In the genomic region with DNA sequence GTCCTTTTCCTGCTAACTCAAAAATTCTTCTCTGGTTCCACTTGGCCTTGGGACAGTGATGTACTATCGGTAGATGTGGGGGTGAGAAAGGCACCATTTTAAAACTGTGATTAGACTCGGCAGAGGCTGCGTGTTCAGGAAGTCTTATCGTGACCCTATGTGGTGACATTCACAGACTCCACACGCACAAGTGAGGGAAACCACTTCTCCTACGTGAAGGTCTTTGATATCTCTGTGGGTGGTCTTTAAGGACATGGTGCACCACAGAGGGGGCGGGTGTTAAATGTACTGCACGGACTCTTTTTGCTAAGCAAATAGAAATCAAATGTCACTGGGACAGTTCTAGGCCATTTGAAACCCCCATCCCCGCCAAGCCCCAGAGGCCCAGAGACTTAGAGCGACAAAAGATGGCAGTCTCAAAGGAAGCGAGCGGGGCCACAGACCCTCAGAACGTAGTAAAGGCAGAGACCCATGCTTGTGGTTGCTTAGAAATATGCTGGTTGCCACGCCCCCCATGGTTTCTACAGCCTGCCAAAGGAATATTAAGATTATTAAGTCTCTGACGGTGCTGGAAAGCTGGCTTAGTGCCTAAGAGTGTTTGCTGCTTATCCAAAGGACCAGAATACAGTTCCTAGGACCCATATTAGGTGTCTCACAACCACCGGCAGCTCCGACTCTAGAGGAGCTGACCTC, we compare ENCODE assay signal across 25 mouse cellular contexts.
DNase-seq lines count a peak whose midpoint lies in the region; ATAC-seq and TF ChIP-seq lines count a peak whose summit lies in the region.
"Had no signal": no experiment of that assay in that cellular context is flagged by ENCODE, and none has a peak within 500 bp of the region (broad histone marks: within the 10 kb centered on the region; RNA-seq: fewer than 3 reads in every experiment).

No protein-coding gene starts in this region.

- no peak overlapping the region for H3K9ac ChIP-seq in heart, embryonic 16.5 days (ENCODE audit: low read length)
- no peak overlapping the region for H3K9ac ChIP-seq in kidney, postnatal 0 days (ENCODE audit: low read depth, low read length)
- H3K9ac ChIP-seq in lung, postnatal 0 days (replicated peaks; ENCODE audit: low read depth): no peak overlapping the region
- H3K9ac ChIP-seq in stomach, postnatal 0 days (ENCODE audit: low read length): no peak overlapping the region
- H3K9ac ChIP-seq: forebrain, embryonic 12.5 days; hindbrain, embryonic 14.5 days; liver, embryonic 13.5 days; neural tube, embryonic 13.5 days had no signal

- H3K27ac ChIP-seq in heart, embryonic 16.5 days (ENCODE audit: low read length): no peak overlapping the region; the same call in 1 of the 2 replicates
- H3K27ac ChIP-seq in kidney, postnatal 0 days: peak overlapping the region; percentile 57
- H3K27ac ChIP-seq in lung, postnatal 0 days (ENCODE audit: low read length): peak overlapping the region; percentile 86
- H3K27ac ChIP-seq in stomach, postnatal 0 days (replicated peaks): peak overlapping the region; percentile 82
- H3K27ac ChIP-seq: forebrain, embryonic 12.5 days; hindbrain, embryonic 14.5 days; liver, embryonic 13.5 days; midbrain, embryonic 10.5 days; neural tube, embryonic 13.5 days had no signal

- no peaks in the 10 kb centered on the region for H3K27me3 ChIP-seq in heart, embryonic 16.5 days (ENCODE audit: control insufficient read depth, insufficient read depth, low read length)
- H3K27me3 ChIP-seq in kidney, postnatal 0 days (ENCODE audit: insufficient read depth, low read length): no peaks in the 10 kb centered on the region
- no peaks in the 10 kb centered on the region for H3K27me3 ChIP-seq in lung, postnatal 0 days (replicated peaks; ENCODE audit: insufficient read depth, low read length)
- no peaks in the 10 kb centered on the region for H3K27me3 ChIP-seq in stomach, postnatal 0 days (ENCODE audit: control insufficient read depth, insufficient read depth, low read length)
- H3K27me3 ChIP-seq: CH12.LX; liver, embryonic 13.5 days; neural tube, embryonic 13.5 days; Patski had no signal

- no peak for TF ChIP-seq EP300 in lung, postnatal 0 days (IDR thresholded peaks at IDR 0.05)
- no peak for TF ChIP-seq EP300 in stomach, postnatal 0 days (optimal IDR thresholded peaks at IDR 0.05)

- peaks cover 17% of the 10 kb centered on the region for H3K4me1 ChIP-seq in heart, embryonic 16.5 days (ENCODE audit: control insufficient read depth, insufficient read depth, low read length)
- H3K4me1 ChIP-seq in kidney, postnatal 0 days (replicated peaks; ENCODE audit: insufficient read depth, low read length): peaks cover 18% of the 10 kb centered on the region; the same call in 1 of the 2 replicates
- peaks cover 4% of the 10 kb centered on the region; the same call in 1 of the 2 replicates for H3K4me1 ChIP-seq in lung, postnatal 0 days (ENCODE audit: insufficient read depth, low read depth, low read length)
- H3K4me1 ChIP-seq in stomach, postnatal 0 days (replicated peaks; ENCODE audit: control insufficient read depth, insufficient read depth): peaks cover 3% of the 10 kb centered on the region; the same call in 1 of the 2 replicates

- H3K4me2 ChIP-seq in heart, embryonic 16.5 days (ENCODE audit: low read depth, low read length): no peak overlapping the region
- H3K4me2 ChIP-seq in kidney, postnatal 0 days (ENCODE audit: low read length): no peak overlapping the region
- no peak overlapping the region for H3K4me2 ChIP-seq in lung, postnatal 0 days (replicated peaks; ENCODE audit: low read depth, low read length)
- H3K4me2 ChIP-seq in stomach, postnatal 0 days (replicated peaks; ENCODE audit: low read depth): no peak overlapping the region
- H3K4me2 ChIP-seq: forebrain, embryonic 12.5 days; hindbrain, embryonic 14.5 days; liver, embryonic 13.5 days; neural tube, embryonic 13.5 days had no signal

- WGBS in heart, embryonic 16.5 days: 62% methylated on average over 17 of the region's 17 CpGs
- 50% methylated on average over 17 of the region's 17 CpGs for WGBS in kidney, postnatal 0 days
- 34% methylated on average over 17 of the region's 17 CpGs for WGBS in lung, postnatal 0 days
- 66% methylated on average over 17 of the region's 17 CpGs for WGBS in stomach, postnatal 0 days

- H3K9me3 ChIP-seq in heart, embryonic 16.5 days (replicated peaks; ENCODE audit: control insufficient read depth, low read length): no peaks in the 10 kb centered on the region
- H3K9me3 ChIP-seq in kidney, postnatal 0 days (replicated peaks; ENCODE audit: low read length): no peaks in the 10 kb centered on the region
- no peaks in the 10 kb centered on the region for H3K9me3 ChIP-seq in lung, postnatal 0 days (ENCODE audit: low read length)
- H3K9me3 ChIP-seq in stomach, postnatal 0 days (ENCODE audit: control insufficient read depth, low read length): no peaks in the 10 kb centered on the region
- H3K9me3 ChIP-seq: forebrain, embryonic 12.5 days; liver, embryonic 13.5 days; neural tube, embryonic 13.5 days had no signal

- DNase-seq in heart, postnatal 25 days (ENCODE audit: low spot score): no peak
- DNase-seq in kidney, postnatal 0 days (ENCODE audit: low spot score): no peak
- DNase-seq in kidney, adult 18-20 months: no peak
- DNase-seq in lung, postnatal 0 days (ENCODE audit: low spot score): peak; percentile 61
- no peak for DNase-seq in lung, postnatal 14 days
- no peak for DNase-seq in stomach, postnatal 0 days (ENCODE audit: low spot score)
- DNase-seq: B cell, adult 2 months; cerebellum, adult 9-10 months; gastrocnemius, postnatal 36 days; heart, postnatal 36 days; liver, embryonic 13.5 days; retina, postnatal 1 day; right cerebral cortex, postnatal 25 days; thymus, adult 2 months; thymus, postnatal 4 days had no signal

- intact Hi-C loops in heart, postnatal 25 days (cut with DNase I): loop anchor here (1.0 kb wide), 1 partner anchor 33 kb away; no protein-coding TSS in a partner anchor

- no peak for TF ChIP-seq CTCF in kidney, postnatal 0 days (IDR thresholded peaks at IDR 0.05; ENCODE audit: low read depth)
- TF ChIP-seq CTCF in lung, postnatal 0 days (IDR thresholded peaks at IDR 0.05): no peak
- TF ChIP-seq CTCF in stomach, postnatal 0 days (IDR thresholded peaks at IDR 0.05; ENCODE audit: low read depth): no peak

- H3K36me3 ChIP-seq in heart, embryonic 16.5 days (ENCODE audit: control insufficient read depth, insufficient read depth): no peaks in the 10 kb centered on the region
- H3K36me3 ChIP-seq in kidney, postnatal 0 days (ENCODE audit: insufficient read depth, low read length): no peaks in the 10 kb centered on the region
- no peaks in the 10 kb centered on the region for H3K36me3 ChIP-seq in lung, postnatal 0 days (ENCODE audit: insufficient read depth, low read length)
- H3K36me3 ChIP-seq in stomach, postnatal 0 days (ENCODE audit: control insufficient read depth, insufficient read depth, low read length): no peaks in the 10 kb centered on the region
- H3K36me3 ChIP-seq: forebrain, embryonic 12.5 days; G1E; liver, embryonic 13.5 days; midbrain, embryonic 10.5 days; neural tube, embryonic 13.5 days had no signal

- ATAC-seq in heart, embryonic 16.5 days (replicated peaks; ENCODE audit: extremely low read depth, insufficient read depth, low FRiP score): 0 out of 2 replicates have a peak, but pooled peaks have one; percentile 12
- no peak for ATAC-seq in kidney, postnatal 0 days (replicated peaks; ENCODE audit: low FRiP score, low read depth)
- peak; percentile 0 for ATAC-seq in lung, postnatal 0 days
- ATAC-seq in stomach, postnatal 0 days (ENCODE audit: low FRiP score, low TSS enrichment): peak; percentile 14; the same call in 1 of the 2 replicates
- ATAC-seq: midbrain, embryonic 16.5 days; Patski had no signal

- H3K4me3 ChIP-seq in heart, embryonic 16.5 days (ENCODE audit: low read length): no peak overlapping the region
- H3K4me3 ChIP-seq in kidney, postnatal 0 days (replicated peaks; ENCODE audit: low read depth, low read length): no peak overlapping the region
- no peak overlapping the region for H3K4me3 ChIP-seq in lung, postnatal 0 days (ENCODE audit: low read depth, low read length)
- H3K4me3 ChIP-seq in stomach, postnatal 0 days (ENCODE audit: low read depth, low read length): no peak overlapping the region
- H3K4me3 ChIP-seq: forebrain, embryonic 12.5 days; liver, embryonic 13.5 days; midbrain, embryonic 10.5 days; myocyte; neural tube, embryonic 13.5 days had no signal
